Mouse (Mus musculus) MEL (cell line): ENCODE data around the gene Stac3.

ENCODE experiments used
- CTCF ChIP-seq, 3 experiments: IDR thresholded peaks in 2 of 3; conservative IDR thresholded peaks in 1 of 3; 2 replicates each; pipeline ENCODE4 v1.5.1; 2011 to 2012; ENCODE audit warnings: low read length in 3 of 3, low read depth in 2 of 3, mild to moderate bottlenecking in 2 of 3, improper control_type of control experiment in 1 of 3, inconsistent platforms in 1 of 3, mixed read lengths in 1 of 3, moderate library complexity in 1 of 3; ENCODE audit not compliant: control insufficient read depth in 1 of 3, insufficient read depth in 1 of 3, poor library complexity in 1 of 3, severe bottlenecking in 1 of 3
- GATA1 ChIP-seq: IDR thresholded peaks from 2 replicates; pipeline ENCODE4 v1.6.1; 2011; ENCODE audit warnings: low read depth, low read length, improper control_type of control experiment
- HCFC1 ChIP-seq: IDR thresholded peaks from 2 replicates; pipeline ENCODE4 v1.6.1; 2012; ENCODE audit warnings: low read depth, mild to moderate bottlenecking, inconsistent platforms, low read length, improper control_type of control experiment, moderate library complexity
- MAFK ChIP-seq: IDR thresholded peaks from 2 replicates; pipeline ENCODE4 v1.6.1; 2011; ENCODE audit warnings: low read depth, mild to moderate bottlenecking, low read length, improper control_type of control experiment, borderline replicate concordance
- NRF1 ChIP-seq: IDR thresholded peaks from 2 replicates; pipeline ENCODE4 v1.6.1; 2014; ENCODE audit warnings: low read depth, mild to moderate bottlenecking, inconsistent platforms, low read length, improper control_type of control experiment, moderate library complexity; ENCODE audit not compliant: poor library complexity, insufficient read depth, severe bottlenecking
- POLR2A ChIP-seq, 2 experiments: IDR thresholded peaks; 2 replicates each; pipeline ENCODE4 v1.6.1; 2011 to 2012; ENCODE audit warnings: low read length in 2 of 2, mild to moderate bottlenecking in 2 of 2, control low read depth in 1 of 2, improper control_type of control experiment in 1 of 2, low read depth in 1 of 2, moderate library complexity in 1 of 2; ENCODE audit not compliant: control insufficient read depth in 1 of 2, insufficient read depth in 1 of 2, poor library complexity in 1 of 2
- POLR2AphosphoS2 ChIP-seq: IDR thresholded peaks from 2 replicates; pipeline ENCODE4 v1.6.1; 2011; ENCODE audit warnings: low read length, improper control_type of control experiment
- TBP ChIP-seq: IDR thresholded peaks from 2 replicates; pipeline ENCODE4 v1.8.0; 2011; ENCODE audit warnings: low read depth, low read length, improper control_type of control experiment
- UBTF ChIP-seq: IDR thresholded peaks from 2 replicates; pipeline ENCODE4 v1.6.1; 2012; ENCODE audit warnings: low read depth, mild to moderate bottlenecking, inconsistent platforms, low read length, improper control_type of control experiment, moderate library complexity, borderline replicate concordance; ENCODE audit not compliant: insufficient read depth
- ZMIZ1 ChIP-seq: IDR thresholded peaks from 2 replicates; pipeline ENCODE4 v1.6.1; 2012; ENCODE audit warnings: low read depth, mild to moderate bottlenecking, inconsistent platforms, low read length, improper control_type of control experiment, moderate library complexity
- ZNF384 ChIP-seq: IDR thresholded peaks from 2 replicates; pipeline ENCODE4 v1.6.1; 2012; ENCODE audit warnings: low read depth, mild to moderate bottlenecking, inconsistent platforms, low read length, improper control_type of control experiment

GRCm38 (mm10) chr10:127557397-127557796, 55.9 kb downstream of the Stac3 start:
- TF ChIP-seq POLR2AphosphoS2, result no peak
- peak; percentile 40 to 79 (median 60) for TF ChIP-seq CTCF (IDR thresholded peaks at IDR 0.05 in 2 of 3, conservative IDR thresholded peaks at IDR 0.05 in 1 of 3; ENCODE audit: control insufficient read depth in 1 of 3, insufficient read depth in 1 of 3, low read depth in 2 of 3, low read length in 3 of 3, poor library complexity in 1 of 3, severe bottlenecking in 1 of 3)
- TF ChIP-seq HCFC1, result no peak
- no peak for TF ChIP-seq NRF1
- no peak for TF ChIP-seq MAFK
- TF ChIP-seq TBP, result no peak
- TF ChIP-seq GATA1, result no peak
- no peak for TF ChIP-seq ZNF384
- no peak for TF ChIP-seq POLR2A (IDR thresholded peaks at IDR 0.05; ENCODE audit: control insufficient read depth in 1 of 2, insufficient read depth in 1 of 2, low read depth in 1 of 2, low read length in 2 of 2, poor library complexity in 1 of 2)
- no peak for TF ChIP-seq UBTF
- no peak for TF ChIP-seq ZMIZ1
